Mouse (Mus musculus): ENCODE measurements around the gene Olfr773. TPM values are rescaled to one million over a fixed set of nuclear protein-coding genes. Genes with fewer than 3 reads are reported as not detected.
"Not testable (repeated sequence)": the region's sequence is repeated elsewhere in the genome, so short reads cannot be mapped to it uniquely, and the experiment has no call there.

Olfr773 gene
- not detected for polyA plus RNA-seq (2017; shearing (Covaris generic))

DNA sequence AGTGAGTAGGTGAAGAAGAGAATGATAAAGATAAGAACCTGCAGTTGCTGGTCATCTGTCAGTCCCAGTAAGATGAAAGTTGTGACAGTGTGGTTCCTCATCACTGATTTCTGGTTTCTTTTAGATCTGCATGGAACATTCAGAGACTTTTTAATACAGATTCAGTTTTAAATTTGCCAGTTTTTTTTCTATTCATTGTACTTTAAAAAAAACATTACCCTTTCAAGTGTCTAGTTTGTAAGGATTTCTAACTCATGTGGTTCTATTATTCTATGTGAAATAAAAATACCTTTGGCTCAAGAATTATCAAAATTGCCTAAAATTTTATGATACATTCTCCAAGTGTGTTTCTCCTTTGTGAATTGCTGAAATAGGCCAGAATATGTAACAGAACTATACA is at the start of gene Olfr773:
Gene Olfr773, minus strand, starts transcription at position 101 of the 400 bp plus-strand sequence.
- ATAC-seq: not testable (repeated sequence)

DNA sequence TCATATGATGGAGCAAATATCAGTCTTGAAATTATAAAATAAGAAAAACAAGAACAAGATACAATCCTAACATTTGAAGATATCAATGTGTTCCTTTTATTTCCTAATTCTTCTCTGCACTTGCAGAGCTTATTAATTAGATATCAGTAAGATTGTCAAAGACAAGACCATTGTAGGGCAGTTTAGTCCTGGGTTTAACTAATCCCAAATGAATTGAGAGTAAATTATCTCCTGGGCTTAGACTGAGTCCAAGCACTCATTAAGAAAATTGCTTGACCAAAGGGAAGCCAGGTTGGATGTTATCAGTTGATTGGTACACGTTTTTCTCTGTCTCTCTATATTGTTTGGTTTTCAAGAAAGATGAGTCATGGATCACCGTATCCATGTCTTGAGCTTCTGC is 48.7 kb upstream of the Olfr773 start, which contains the start of gene Olfr774:
Gene Olfr774, plus strand, starts transcription at position 301 of the 400 bp plus-strand sequence.
- ATAC-seq: no peak

- ATAC-seq: no peak
These were observed 43.5 kb upstream of the Olfr773 start for GRCm38 (mm10) chr10:129230737-129231136.

- ATAC-seq: not testable (repeated sequence)
These were observed 9.4 kb downstream of the Olfr773 start, which contains the start of gene Olfr772 for GRCm38 (mm10) chr10:129177821-129178220. TSS of gene Olfr772 (minus strand) at chr10:129177921.

DNA sequence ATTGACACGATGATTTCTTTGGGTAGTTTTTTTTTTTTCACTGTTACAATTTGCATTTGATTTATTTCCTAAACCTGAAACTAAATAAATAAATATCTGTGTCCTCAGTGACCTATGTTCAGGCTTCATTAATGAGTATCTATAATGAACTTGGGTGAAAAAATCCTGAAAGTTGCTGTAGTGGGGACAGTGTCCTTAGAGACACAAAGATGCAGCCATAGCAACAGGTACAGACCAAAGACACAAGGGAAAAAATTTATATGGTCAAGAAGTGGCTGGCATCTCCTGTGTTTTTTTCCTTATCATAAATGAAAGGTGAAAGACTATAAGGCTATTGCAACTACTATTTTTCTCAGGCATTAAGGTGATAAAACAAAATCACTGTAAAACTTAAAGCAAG is 22.6 kb downstream of the Olfr773 start, which contains the start of gene Olfr771:
Gene Olfr771, minus strand, starts transcription at position 101 of the 400 bp plus-strand sequence.
- no peak for ATAC-seq

DNA sequence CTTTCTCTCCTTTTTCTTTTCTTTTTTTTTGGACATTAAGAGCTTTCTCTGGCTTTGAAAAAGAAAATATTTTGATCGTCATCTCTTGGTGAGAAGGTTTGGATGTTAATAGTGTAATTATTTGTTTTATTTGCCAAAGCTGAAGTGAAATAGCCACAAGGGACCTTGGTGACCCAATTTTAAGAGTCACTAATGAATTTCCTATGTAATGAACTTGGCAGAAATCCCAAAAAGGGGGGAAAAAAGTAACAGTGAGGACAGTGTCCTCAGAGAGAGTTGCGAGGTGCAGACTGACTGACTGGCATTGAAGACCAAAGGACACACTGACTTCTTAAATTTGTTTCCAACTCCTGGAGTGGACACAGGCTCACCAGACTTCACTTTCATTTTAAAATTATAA is 48.3 kb downstream of the Olfr773 start, which contains the start of gene Olfr770:
Gene Olfr770, minus strand, starts transcription at position 101 of the 400 bp plus-strand sequence.
- no peak for ATAC-seq

Other genes starting within 250 kb of the Olfr773 start
- not detected for gene Mettl7b, start 226.4 kb downstream of the Olfr773 start, polyA plus RNA-seq (2017; shearing (Covaris generic))
- not detected for gene Olfr9, start 198.0 kb downstream of the Olfr773 start, polyA plus RNA-seq (2017; shearing (Covaris generic))
- not detected for gene Olfr763, start 176.6 kb downstream of the Olfr773 start, polyA plus RNA-seq (2017; shearing (Covaris generic))
- gene Olfr764-ps1, start 147.5 kb downstream of the Olfr773 start, polyA plus RNA-seq (2017; shearing (Covaris generic)): not detected
- gene Olfr765, start 137.4 kb downstream of the Olfr773 start, polyA plus RNA-seq (2017; shearing (Covaris generic)): not detected
- gene Olfr766-ps1, start 118.4 kb downstream of the Olfr773 start, polyA plus RNA-seq (2017; shearing (Covaris generic)): under 1 TPM in 1 of 2 experiments, not detected in 1; 0.11 TPM
- gene Olfr767, start 104.5 kb downstream of the Olfr773 start, polyA plus RNA-seq (2017; shearing (Covaris generic)): under 1 TPM in 1 of 2 experiments, not detected in 1; 0.17 TPM
- not detected for gene Olfr768, start 88.0 kb downstream of the Olfr773 start, polyA plus RNA-seq (2017; shearing (Covaris generic))
- not detected for gene Olfr769, start 69.6 kb downstream of the Olfr773 start, polyA plus RNA-seq (2017; shearing (Covaris generic))
- not detected for gene Olfr770, start 48.4 kb downstream of the Olfr773 start, polyA plus RNA-seq (2017; shearing (Covaris generic))
- gene Olfr771, start 22.7 kb downstream of the Olfr773 start, polyA plus RNA-seq (2017; shearing (Covaris generic)): not detected
- gene Olfr772, start 9.5 kb downstream of the Olfr773 start, polyA plus RNA-seq (2017; shearing (Covaris generic)): not detected
- not detected for gene Olfr774, start 48.8 kb upstream of the Olfr773 start, polyA plus RNA-seq (2017; shearing (Covaris generic))
- gene Olfr775, start 61.0 kb upstream of the Olfr773 start, polyA plus RNA-seq (2017; shearing (Covaris generic)): not detected
- gene Olfr776, start 71.7 kb upstream of the Olfr773 start, polyA plus RNA-seq (2017; shearing (Covaris generic)): not detected
- gene Olfr777, start 84.1 kb upstream of the Olfr773 start, polyA plus RNA-seq (2017; shearing (Covaris generic)): not detected
- not detected for gene Olfr780, start 130.7 kb upstream of the Olfr773 start, polyA plus RNA-seq (2017; shearing (Covaris generic))
- not detected for gene Olfr781, start 141.4 kb upstream of the Olfr773 start, polyA plus RNA-seq (2017; shearing (Covaris generic))
- not detected for gene Olfr782, start 161.4 kb upstream of the Olfr773 start, polyA plus RNA-seq (2017; shearing (Covaris generic))
- gene Olfr784, start 196.7 kb upstream of the Olfr773 start, polyA plus RNA-seq (2017; shearing (Covaris generic)): under 1 TPM in 1 of 2 experiments, not detected in 1; 0.09 TPM
- under 1 TPM in 1 of 2 experiments, not detected in 1; 0.19 TPM for gene Olfr785, start 218.0 kb upstream of the Olfr773 start, polyA plus RNA-seq (2017; shearing (Covaris generic))
- gene Olfr786, start 239.9 kb upstream of the Olfr773 start, polyA plus RNA-seq (2017; shearing (Covaris generic)): not detected